Mouse (Mus musculus) C2C12 (cell line): ENCODE results near the gene Clba1. TPM values are rescaled to one million over a fixed set of nuclear protein-coding genes. Genes with fewer than 3 reads are reported as not detected.
A peak's percentile ranks its signal among the peaks of the same experiment; 100 is the strongest.
"Not testable (repeated sequence)": the region's sequence is repeated elsewhere in the genome, so short reads cannot be mapped to it uniquely, and the experiment has no call there.

Experiments
- H3K27me3 ChIP-seq: one replicate; pipeline ENCODE4 v1.6.1; 2011; ENCODE audit not compliant: control insufficient read depth, insufficient read depth, insufficient read length
- H3K36me3 ChIP-seq: one replicate; pipeline ENCODE4 v1.6.1; 2011; ENCODE audit not compliant: control insufficient read depth, insufficient read depth
- H3K4me3 ChIP-seq: one replicate; pipeline ENCODE4 v1.5.1; 2011; ENCODE audit warnings: mild to moderate bottlenecking, control low read depth; ENCODE audit not compliant: poor library complexity, insufficient read depth, severe bottlenecking
- H3K79me2 ChIP-seq: one replicate; pipeline ENCODE4 v1.6.1; 2011; ENCODE audit not compliant: control insufficient read depth, insufficient read depth
- H3K79me3 ChIP-seq: one replicate; pipeline ENCODE4 v1.6.1; 2011; ENCODE audit warnings: low read depth, control low read depth
- H3ac ChIP-seq: one replicate; pipeline ENCODE3; 2011; ENCODE audit warnings: low read depth; ENCODE audit not compliant: control insufficient read depth, insufficient read length
- CEBPB ChIP-seq: IDR thresholded peaks from one replicate; pipeline ENCODE4 v1.6.1; 2011; ENCODE audit warnings: low read depth, mild to moderate bottlenecking, control low read depth, moderate library complexity
- CTCF ChIP-seq: IDR thresholded peaks from one replicate; pipeline ENCODE4 v1.5.1; 2011; ENCODE audit not compliant: control insufficient read depth, insufficient read depth, insufficient read length
- FOSL1 ChIP-seq: IDR thresholded peaks from one replicate; pipeline ENCODE4 v1.8.0; 2011; ENCODE audit warnings: mild to moderate bottlenecking, low read length; ENCODE audit not compliant: poor library complexity, insufficient read depth, severe bottlenecking
- MAX ChIP-seq: IDR thresholded peaks from one replicate; pipeline ENCODE4 v1.6.1; 2011; ENCODE audit warnings: mild to moderate bottlenecking, control low read depth
- MYOD1 ChIP-seq: IDR thresholded peaks from one replicate; pipeline ENCODE4 v1.6.1; 2011; ENCODE audit warnings: low read depth; ENCODE audit not compliant: control insufficient read depth, insufficient read length
- MYOG ChIP-seq: IDR thresholded peaks from one replicate; pipeline ENCODE4 v1.6.1; 2011; ENCODE audit not compliant: control insufficient read depth, insufficient read length; ENCODE audit errors: extremely low read depth
- USF1 ChIP-seq: IDR thresholded peaks from one replicate; pipeline ENCODE4 v1.6.1; 2011; ENCODE audit warnings: low read depth, mild to moderate bottlenecking, control low read depth, moderate library complexity
- polyA plus RNA-seq: library from polyadenylated mRNA; unstranded; fragments of >200 nt; fragmentation: generic; extraction: Trizol; gene quantifications from one replicate; pipeline ENCODE4 v1.2.1, GENCODE M21; 2012; ENCODE audit warnings: missing spikeins

The Clba1 gene
- polyA plus RNA-seq, 1 experiment = 25.2 TPM

DNA sequence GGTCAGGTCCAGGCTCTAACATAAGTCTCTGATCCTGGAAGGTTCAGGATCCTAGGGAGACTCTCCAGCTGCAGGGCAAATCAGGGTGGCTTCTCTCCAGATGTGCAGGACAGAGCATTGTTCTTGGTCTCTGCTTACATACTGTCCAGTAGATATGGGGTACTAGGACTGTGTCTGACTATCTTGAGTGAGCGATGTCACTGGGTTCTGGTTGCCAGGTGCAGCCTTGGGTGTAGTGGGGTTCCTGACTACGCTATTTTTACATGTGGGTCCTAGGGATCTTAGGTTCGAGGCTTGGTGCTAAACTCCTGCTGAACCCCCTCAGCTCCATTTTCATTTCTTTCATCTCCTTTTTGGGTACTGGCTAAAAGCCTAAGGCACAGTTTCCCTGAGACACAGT, 21.8 kb downstream of the Clba1 start:
- Histone ChIP-seq H3K79me3 (peaks cover 54% of the 10 kb centered on the region), H3K79me2 (peaks cover 69% of the 10 kb centered on the region), H3K4me3 (peak overlapping the region; percentile 97), H3K36me3 (peaks cover 40% of the 10 kb centered on the region), H3ac (peak overlapping the region; percentile 91), H3K27me3 (no peaks in the 10 kb centered on the region)
- TF ChIP-seq MYOD1 (no peak), MAX (no peak), CTCF (no peak), USF1 (no peak), FOSL1 (no peak), CEBPB (no peak), MYOG (no peak)

DNA sequence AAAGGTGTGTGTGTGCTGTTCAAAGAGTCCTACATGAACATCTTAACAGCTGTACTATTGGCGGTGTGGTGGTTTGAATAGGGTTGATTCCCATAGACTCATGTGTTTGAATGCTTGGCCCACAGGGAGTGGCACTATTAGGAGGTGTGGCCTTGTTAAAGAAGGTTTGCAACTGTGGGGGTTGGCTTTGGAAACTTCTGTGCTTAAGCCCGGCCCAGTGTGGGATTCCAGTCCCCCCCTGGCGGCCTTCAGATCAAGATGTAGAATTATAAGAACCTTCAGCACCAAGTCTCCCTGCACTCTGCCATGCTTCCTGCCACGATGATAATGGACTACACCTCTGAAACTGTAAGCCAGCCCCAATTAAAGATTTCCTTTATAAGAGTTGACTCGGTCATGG, 23.7 kb downstream of the Clba1 start:
- TF ChIP-seq CTCF (no peak), MAX (no peak), CEBPB (no peak), MYOG (no peak), USF1 (no peak), MYOD1 (no peak), FOSL1 (no peak)
- no peaks in the 10 kb centered on the region for H3K27me3 ChIP-seq
- H3ac ChIP-seq = no peak overlapping the region

DNA sequence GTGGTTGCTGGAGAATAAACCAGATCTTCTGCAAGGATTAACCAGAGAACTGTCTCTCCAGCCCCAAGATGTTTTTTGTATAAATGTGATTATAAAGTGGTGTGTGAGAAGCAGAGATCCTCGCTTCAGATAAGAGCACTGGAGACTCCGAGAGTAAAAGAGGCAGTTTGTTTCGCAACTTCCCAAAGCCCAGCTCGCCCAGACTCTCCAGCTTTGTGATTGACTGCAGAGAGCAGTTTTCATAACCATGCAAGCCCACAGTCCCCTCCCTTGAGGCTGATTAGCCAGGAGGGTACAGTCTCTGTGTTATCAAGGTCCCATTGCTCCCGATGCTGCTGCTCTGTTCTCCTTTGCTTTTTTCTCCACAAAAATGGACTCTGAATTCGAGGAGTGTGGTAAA, 24.8 kb downstream of the Clba1 start:
- Histone ChIP-seq H3K4me3 (no peak overlapping the region), H3ac (no peak overlapping the region), H3K79me3 (peaks cover 24% of the 10 kb centered on the region), H3K79me2 (peaks cover 40% of the 10 kb centered on the region), H3K27me3 (no peaks in the 10 kb centered on the region), H3K36me3 (peaks cover 12% of the 10 kb centered on the region)
- TF ChIP-seq CTCF (no peak), CEBPB (peak; percentile 24), MYOD1 (no peak), MYOG (no peak)

More for the DNA sequence above, 23.7 kb downstream of the Clba1 start:
- Histone ChIP-seq H3K79me2 (peaks cover 51% of the 10 kb centered on the region), H3K4me3 (no peak overlapping the region), H3K79me3 (peaks cover 36% of the 10 kb centered on the region), H3K36me3 (peaks cover 21% of the 10 kb centered on the region)

DNA sequence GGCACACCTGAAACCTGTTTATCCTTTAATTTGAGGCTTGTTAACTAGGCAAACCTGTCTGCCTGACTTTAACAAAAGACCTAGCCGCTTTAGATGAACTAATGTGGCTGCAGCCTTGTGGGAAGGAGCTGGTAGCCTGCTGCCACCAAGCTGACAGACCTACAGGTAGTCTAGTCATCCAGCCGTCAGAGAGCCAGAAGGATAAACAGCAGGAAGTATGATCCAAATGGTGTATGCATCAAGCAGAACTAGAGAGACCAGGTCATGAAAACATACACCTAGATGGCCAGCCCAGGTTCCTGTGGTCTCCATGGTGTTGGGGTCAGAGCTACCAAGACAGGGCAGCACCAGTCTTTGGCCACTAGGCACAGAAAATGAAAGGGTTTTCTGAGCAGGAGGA, 26.3 kb downstream of the Clba1 start:
- Histone ChIP-seq H3K27me3 (no peaks in the 10 kb centered on the region), H3K4me3 (no peak overlapping the region), H3ac (no peak overlapping the region), H3K36me3 (peaks cover 12% of the 10 kb centered on the region), H3K79me3 (peaks cover 20% of the 10 kb centered on the region), H3K79me2 (peaks cover 28% of the 10 kb centered on the region)
- TF ChIP-seq CTCF (no peak), MYOG (no peak), FOSL1 (no peak), CEBPB (no peak), MYOD1 (no peak), USF1 (no peak), MAX (no peak)

DNA sequence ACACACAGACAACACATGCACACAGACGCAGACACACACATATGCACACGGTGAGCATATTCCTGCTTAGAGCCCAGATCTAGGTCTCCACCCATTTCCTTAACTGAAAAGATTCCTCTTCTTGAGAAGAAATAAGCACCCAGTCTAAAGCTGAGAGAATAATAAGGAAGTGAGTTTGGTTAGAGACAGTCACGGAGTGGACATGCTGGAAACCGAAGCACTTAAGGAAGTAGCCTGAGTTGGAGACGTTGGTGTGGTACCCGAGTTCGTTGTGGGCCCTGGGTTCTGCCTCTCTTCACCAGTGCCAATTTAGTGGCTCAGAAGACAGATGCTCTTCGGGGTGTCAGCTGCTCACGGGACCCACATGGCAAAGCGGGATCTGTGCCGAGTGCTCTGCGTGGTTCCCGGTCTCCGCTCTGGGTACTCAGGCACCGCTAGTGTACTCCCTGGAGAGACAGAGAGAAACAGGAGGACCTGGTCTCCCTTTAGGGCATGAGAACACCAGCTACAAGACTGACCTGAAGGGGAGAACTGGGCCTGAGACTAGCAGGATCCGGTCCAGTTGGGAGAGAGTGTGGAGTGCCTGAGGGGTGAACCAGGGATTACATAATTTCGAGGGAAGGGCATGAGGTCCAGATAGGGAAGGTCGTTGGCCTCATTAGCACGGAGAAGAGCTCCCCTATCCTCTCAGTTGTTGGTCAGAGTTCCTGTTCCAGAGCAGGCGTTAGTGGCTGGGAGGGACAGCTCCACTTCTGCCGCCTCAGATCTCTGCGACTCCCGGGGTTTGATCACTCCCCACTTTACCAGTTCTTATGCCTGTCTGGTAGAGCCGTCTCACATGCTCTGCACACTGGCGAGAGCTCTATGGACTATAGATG, 31.7 kb downstream of the Clba1 start:
- Histone ChIP-seq H3ac (no peak overlapping the region), H3K36me3 (no peaks in the 10 kb centered on the region), H3K79me2 (no peaks in the 10 kb centered on the region), H3K27me3 (no peaks in the 10 kb centered on the region), H3K79me3 (no peaks in the 10 kb centered on the region), H3K4me3 (no peak overlapping the region)
- TF ChIP-seq MYOG (no peak), USF1 (no peak), MYOD1 (no peak), CEBPB (no peak), MAX (no peak), CTCF (no peak), FOSL1 (no peak)

DNA sequence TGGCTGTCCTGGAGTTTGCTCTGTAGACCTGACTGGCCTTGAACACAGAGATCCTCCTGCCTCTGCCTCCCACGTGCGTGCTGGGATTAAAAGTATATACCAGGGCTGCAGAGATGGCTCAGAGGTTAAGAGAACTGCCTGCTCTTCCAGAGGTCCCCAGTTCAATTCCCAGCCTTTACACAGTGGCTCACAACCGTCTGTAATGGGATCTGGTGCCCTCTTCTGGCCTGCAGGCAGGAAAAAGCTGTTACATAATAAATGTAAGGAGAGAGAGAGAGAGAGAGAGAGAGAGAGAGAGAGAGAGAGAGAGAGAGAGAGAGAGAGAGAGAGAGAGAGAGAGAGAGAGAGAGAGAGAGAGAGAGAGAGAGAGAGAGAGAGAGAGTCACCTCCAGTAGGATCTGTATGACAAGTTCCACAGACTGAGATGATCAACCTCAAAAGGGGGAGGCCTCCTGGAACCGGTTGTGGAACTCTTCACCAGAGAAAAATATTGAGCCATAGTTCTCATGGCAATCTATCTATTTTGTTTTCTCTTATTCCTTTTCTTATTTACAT, 32.7 kb downstream of the Clba1 start:
- H3ac ChIP-seq, H3K79me2 ChIP-seq, H3K27me3 ChIP-seq: not testable (repeated sequence)

DNA sequence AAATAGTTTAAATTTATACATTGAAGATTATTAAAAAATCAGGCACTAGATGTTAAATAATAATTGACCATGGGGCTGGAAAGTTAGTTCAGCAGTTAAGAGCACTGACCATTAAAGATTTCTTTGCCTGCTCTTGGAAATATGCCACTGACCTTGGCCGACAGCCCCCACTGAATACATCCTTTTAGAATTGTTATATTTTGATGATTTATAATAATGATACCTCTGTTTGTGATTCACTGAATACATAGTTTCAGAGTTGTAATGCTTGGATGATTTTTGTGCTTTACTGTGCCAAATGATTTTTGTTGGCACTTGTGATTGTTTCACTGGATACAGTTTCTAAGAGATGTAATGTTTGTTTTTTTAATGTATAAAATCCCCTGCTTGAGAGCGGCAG, 33.4 kb downstream of the Clba1 start:
- H3ac ChIP-seq, H3K36me3 ChIP-seq, H3K79me3 ChIP-seq, H3K79me2 ChIP-seq, H3K4me3 ChIP-seq, H3K27me3 ChIP-seq: not testable (repeated sequence)

More for the DNA sequence above, 32.7 kb downstream of the Clba1 start:
- H3K4me3 ChIP-seq, H3K79me3 ChIP-seq, H3K36me3 ChIP-seq: not testable (repeated sequence)
